Mouse (Mus musculus): ENCODE data around the gene Clec2l.

DNA sequence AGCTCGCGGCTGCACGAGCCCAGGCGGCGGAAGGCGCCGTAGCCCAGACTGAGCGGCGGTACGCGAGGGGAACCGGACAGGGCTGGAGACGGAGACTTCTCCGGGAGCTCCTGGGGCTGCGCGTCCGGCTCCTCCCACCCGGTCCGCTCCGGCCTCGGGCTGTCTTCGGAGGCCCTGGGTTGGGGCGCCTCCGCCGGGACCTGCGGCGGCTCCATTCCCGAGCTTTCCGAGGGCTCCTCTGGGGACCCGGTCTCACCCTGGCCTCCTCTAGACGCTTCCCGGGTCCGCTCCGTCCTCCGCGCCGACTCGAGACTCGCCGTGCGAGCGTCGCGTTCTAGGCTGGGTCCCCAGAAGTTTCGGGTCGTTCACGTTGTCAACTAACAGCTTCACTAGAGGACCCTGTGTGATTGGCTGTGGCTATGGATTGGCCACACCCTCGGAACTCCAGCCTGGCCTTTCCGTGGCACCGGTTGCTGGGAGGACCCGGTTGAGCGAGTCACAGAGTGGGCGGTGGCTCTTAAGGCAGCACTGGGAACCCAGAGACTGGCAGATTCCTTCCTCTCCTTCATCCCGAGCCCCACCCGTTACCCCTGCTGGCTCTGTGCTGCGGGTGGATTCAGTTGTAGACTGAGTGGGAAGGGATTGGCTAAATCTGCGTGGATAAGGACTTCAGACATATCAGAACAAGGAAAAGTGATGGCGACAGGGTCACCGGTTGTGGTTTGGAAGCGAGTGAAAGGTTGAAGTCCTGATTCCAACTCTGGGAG lies 25.8 kb upstream of the Clec2l start, which contains the start of gene Klrg2:
- no peak for TF ChIP-seq CTCF (IDR thresholded peaks at IDR 0.05; ENCODE audit: control insufficient read depth, insufficient read depth, insufficient read length)
- no peak for TF ChIP-seq MAX (IDR thresholded peaks at IDR 0.05)
